Mouse (Mus musculus) liver, embryonic 18 days (tissue): ENCODE measurements around the gene Kcna3. TPM values are rescaled to one million over a fixed set of nuclear protein-coding genes. Genes with fewer than 3 reads are reported as not detected.

Source experiments
- polyA plus RNA-seq: library from polyadenylated mRNA; depleted of rRNA; stranded (reverse); fragments of >200 nt; gene quantifications from 2 replicates; pipeline ENCODE4 v1.2.3, GENCODE M21; 2012; rRNA removed

The Kcna3 gene
- 0.52 and 0.71 TPM in 2 replicates for polyA plus RNA-seq

DNA sequence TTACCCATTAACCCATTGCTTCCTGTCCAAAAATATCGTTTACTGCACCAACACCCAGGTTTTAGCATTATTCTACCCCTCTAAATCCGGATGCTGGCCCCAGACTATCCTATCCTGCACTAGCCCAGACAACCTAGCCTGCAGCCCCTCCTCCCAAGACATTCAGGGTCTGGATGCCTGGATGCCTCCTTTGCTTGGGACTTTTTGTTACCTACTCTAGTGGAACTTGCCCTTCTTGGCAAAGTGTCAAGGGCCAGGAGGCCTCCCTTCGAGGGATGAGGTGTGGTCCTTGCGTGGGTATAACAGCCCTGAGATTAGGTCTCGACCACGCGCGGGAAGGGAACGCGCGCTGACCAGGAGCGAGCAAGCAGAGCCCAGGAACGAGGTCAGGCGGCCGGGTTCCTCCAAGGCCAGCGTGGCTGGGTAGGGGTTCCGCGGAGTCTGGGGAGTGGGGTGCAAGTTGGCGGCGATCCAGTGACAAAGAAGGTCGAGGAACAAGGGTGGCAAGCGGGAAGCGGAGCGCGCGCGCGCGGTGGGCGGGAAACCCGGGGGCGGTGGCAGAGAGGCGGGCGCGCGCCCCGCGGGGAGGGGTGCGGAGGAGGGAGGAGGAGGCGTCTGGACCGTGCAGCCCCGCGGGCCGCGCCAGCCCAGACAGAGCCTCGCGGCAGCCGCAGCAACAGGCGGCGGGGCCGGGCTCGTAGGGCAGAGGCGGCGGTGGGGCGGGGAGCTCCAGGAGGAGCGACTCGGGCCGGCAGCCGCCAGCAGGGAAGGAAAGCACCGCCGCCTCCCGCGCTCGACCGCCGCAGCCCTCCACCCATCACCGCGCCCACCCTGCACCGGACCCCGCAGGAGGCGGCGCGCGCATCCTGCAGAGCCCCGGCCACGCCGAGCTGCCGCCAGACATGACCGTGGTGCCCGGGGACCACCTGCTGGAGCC is at the start of gene Kcna3:
Gene Kcna3 (plus strand): TSS at position 649 of the 937 bp plus-strand sequence.

Other genes starting within 250 kb of the Kcna3 start
- gene Cd53, start 246.0 kb upstream of the Kcna3 start, polyA plus RNA-seq = 25.3 and 27.2 TPM in 2 replicates
- gene Olfr266, start 209.9 kb upstream of the Kcna3 start, polyA plus RNA-seq = not detected in 2 replicates
- gene Kcna2, start 65.0 kb downstream of the Kcna3 start, polyA plus RNA-seq = 0.26 and 0.31 TPM in 2 replicates
- not detected in 2 replicates for gene Kcna10, start 146.9 kb downstream of the Kcna3 start, polyA plus RNA-seq
- gene Cym, start 185.6 kb downstream of the Kcna3 start, polyA plus RNA-seq = 4.8 and 5.8 TPM in 2 replicates
- gene A630076J17Rik, start 194.4 kb downstream of the Kcna3 start, polyA plus RNA-seq = 0.30 and 0.32 TPM in 2 replicates
- 15.0 and 17.2 TPM in 2 replicates for gene Prok1, start 203.5 kb downstream of the Kcna3 start, polyA plus RNA-seq
- gene Lamtor5, start 242.7 kb downstream of the Kcna3 start, polyA plus RNA-seq = 49.9 and 55.9 TPM in 2 replicates